Mouse (Mus musculus): ENCODE results near the gene Zfp185.

DNA sequence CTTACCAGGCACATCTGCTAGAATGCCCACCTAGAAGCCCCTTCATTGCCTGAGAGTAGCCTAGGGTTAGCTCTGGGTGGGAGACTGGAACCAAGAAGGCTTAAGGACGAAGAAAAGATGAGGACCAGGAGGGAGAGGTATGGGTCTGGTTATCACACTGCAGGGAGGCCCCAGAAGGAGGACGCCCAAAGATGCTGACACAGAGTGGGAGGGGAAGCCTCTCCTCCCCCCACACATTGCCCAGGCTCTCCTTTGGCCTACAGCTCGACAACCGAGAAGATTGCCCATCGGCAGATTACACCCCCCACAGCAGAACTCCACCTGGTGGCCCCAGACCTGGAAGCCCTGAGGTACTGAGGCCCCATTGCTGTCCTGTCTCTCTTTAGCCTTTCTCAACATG lies 16.0 kb downstream of the Zfp185 start:
- TF ChIP-seq TCF12 (IDR thresholded peaks at IDR 0.05; ENCODE audit: low read depth, low read length) = no peak
- no peak for TF ChIP-seq USF2 (conservative IDR thresholded peaks at IDR 0.05; ENCODE audit: low read depth, low read length)
- TF ChIP-seq MAX (IDR thresholded peaks at IDR 0.05; ENCODE audit: low read length) = no peak
